Mouse (Mus musculus): ENCODE data around the gene Prph2. TPM values are rescaled to one million over a fixed set of nuclear protein-coding genes. Genes with fewer than 3 reads are reported as not detected.
A peak's percentile ranks its signal among the peaks of the same experiment; 100 is the strongest.

Prph2 gene
- polyA plus RNA-seq, 1 experiment from 2014 or later: not detected

DNA sequence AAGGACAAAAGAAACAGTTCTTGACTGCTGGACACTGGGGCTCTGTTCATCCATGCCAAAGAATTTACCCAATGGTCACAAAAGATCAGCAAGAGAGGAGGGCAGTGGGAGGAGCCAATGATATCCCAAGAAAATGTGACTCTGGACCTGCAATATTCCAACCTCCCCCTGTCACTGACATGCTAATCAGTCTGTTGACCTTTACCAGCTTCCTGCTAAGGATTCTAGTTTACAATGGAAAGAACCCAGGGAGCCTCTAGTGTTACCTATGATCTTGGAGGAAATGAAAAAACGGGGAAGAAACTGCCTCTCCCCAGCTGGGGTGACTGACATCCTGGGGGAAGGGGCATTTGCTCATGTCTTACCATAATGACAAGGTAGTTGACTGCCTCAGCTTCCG lies 9.3 kb upstream of the Prph2 start:
- no peak overlapping the region for H3K4me3 ChIP-seq
- 56% methylated on average over 2 of the region's 2 CpGs for WGBS
- H3K4me2 ChIP-seq: no peak overlapping the region
- H3K36me3 ChIP-seq (replicated peaks): no peaks in the 10 kb centered on the region
- ATAC-seq (replicated peaks): no peak
- H3K9me3 ChIP-seq: no peaks in the 10 kb centered on the region
- no peak overlapping the region for H3K9ac ChIP-seq
- no peak overlapping the region for H3K27ac ChIP-seq
- H3K27me3 ChIP-seq (replicated peaks): no peaks in the 10 kb centered on the region
- H3K4me1 ChIP-seq: 0 out of 2 replicates have a peak, but pooled peaks cover 6% of the 10 kb centered on the region

DNA sequence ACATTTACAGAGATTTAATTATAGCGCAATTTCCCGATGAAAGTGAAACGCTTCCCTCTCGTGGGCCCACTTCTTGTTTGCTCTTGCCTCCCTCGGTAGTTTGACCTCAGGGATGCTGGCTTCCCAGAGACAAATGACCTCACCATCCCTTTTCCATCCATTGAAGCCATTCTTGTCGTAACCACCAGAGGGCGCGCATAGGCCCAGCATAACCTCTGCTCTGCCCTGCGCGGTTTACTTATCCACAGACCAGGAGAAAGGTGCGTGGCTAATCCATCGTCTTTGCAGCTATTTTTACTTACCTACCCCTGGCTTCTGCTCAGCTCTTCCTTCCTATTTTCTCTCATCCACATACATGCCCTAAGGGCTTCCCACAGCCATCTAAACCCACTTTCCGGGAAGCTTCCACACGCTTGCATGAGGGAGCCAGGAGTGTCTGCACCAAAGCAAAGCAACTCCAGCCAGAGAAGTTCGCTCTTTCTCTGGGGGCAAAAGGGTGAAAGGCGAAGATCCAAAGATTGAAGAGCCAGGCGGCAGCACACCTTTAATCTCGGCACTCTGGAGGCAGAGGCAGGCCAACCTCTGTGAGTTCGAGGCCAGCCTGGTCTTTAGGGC lies 6.3 kb upstream of the Prph2 start:
- Histone ChIP-seq H3K4me1 (0 out of 2 replicates have a peak, but pooled peaks cover 6% of the 10 kb centered on the region), H3K4me3 (no peak overlapping the region), H3K9ac (no peak overlapping the region), H3K4me2 (no peak overlapping the region), H3K9me3 (no peaks in the 10 kb centered on the region), H3K36me3 (replicated peaks) (no peaks in the 10 kb centered on the region), H3K27me3 (replicated peaks) (no peaks in the 10 kb centered on the region), H3K27ac (no peak overlapping the region)
- 25% methylated on average over 19 of the region's 19 CpGs for WGBS
- ATAC-seq (replicated peaks): peak; percentile 80

DNA sequence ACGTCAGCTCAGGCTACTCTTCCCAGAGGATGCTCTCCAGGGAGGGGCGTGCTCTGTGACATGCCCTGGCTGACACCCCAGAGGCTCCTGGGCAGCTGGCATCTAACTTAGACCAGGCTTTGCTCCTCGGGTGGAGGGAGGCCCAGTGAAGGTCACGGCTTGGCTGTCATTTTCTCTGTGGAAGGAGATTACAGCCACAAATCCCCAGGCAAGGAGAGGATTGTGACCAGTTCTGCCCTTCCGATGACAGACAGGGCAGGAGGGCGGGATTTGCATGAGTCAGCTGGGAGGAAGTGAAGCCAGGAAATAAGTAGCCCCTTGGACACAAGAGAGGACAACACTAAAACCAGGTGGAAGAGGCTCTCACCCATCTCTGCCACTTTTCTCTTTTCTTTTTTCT lies 2.1 kb downstream of the Prph2 start:
- Histone ChIP-seq H3K27me3 (replicated peaks) (no peaks in the 10 kb centered on the region), H3K9me3 (no peaks in the 10 kb centered on the region), H3K4me3 (no peak overlapping the region), H3K9ac (no peak overlapping the region), H3K36me3 (replicated peaks) (no peaks in the 10 kb centered on the region), H3K4me1 (no peaks in the 10 kb centered on the region), H3K4me2 (no peak overlapping the region), H3K27ac (peak overlapping the region; percentile 25; the same call in 1 of the 2 replicates)
- 39% methylated on average over 6 of the region's 6 CpGs for WGBS
- no peak for ATAC-seq (replicated peaks)

DNA sequence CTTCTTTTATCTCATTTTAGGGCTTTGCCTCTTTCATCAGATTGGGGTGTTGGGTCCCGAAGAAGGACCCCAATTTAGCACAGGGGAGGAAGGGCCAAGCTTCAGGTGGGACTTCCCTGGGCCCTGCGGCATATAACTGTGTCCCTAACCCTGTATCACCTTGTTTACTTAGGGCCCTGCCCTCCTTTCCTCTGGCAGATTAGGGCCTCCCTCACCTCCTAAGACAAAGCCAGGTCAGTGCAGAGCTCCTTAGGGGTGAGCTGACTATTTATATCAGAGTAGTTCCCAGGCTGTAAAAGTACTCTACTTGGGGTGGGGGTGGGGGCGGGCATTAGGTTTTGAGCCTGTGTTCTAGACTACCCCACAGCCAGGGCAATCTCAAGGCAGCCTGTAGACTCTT lies 4.9 kb downstream of the Prph2 start:
- H3K27ac ChIP-seq: no peak overlapping the region
- ATAC-seq (replicated peaks): no peak
- H3K4me1 ChIP-seq: no peaks in the 10 kb centered on the region
- H3K4me3 ChIP-seq: no peak overlapping the region
- H3K27me3 ChIP-seq (replicated peaks): no peaks in the 10 kb centered on the region
- no peaks in the 10 kb centered on the region for H3K36me3 ChIP-seq (replicated peaks)
- H3K9me3 ChIP-seq: no peaks in the 10 kb centered on the region
- WGBS: 73% methylated on average over 3 of the region's 3 CpGs
- no peak overlapping the region for H3K4me2 ChIP-seq
- H3K9ac ChIP-seq: no peak overlapping the region

DNA sequence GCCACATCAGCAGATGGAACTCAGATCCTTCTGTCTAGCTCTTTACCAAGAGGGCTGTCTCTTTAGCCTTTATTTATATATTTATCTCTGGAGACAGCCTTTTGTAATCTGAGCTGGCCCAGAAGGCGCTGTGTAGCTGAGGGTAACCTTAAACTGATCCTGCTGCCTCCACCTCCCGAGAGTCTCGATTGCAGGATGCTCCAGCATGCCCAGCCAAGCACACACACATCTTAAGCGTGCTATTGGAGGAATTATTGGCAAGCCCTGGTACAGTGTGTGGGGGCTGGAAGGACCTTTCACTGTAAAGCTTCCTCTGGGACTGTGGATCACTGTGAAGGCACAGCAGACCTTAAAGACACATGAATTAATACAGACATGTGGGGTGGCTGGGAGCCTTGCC lies 8.7 kb downstream of the Prph2 start:
- H3K4me3 ChIP-seq: no peak overlapping the region
- H3K9ac ChIP-seq: no peak overlapping the region
- WGBS: 42% methylated on average over 4 of the region's 4 CpGs
- H3K27me3 ChIP-seq (replicated peaks): no peaks in the 10 kb centered on the region
- no peaks in the 10 kb centered on the region for H3K36me3 ChIP-seq (replicated peaks)
- no peak overlapping the region for H3K27ac ChIP-seq
- ATAC-seq (replicated peaks): no peak
- H3K4me1 ChIP-seq: no peaks in the 10 kb centered on the region
- no peaks in the 10 kb centered on the region for H3K9me3 ChIP-seq
- no peak overlapping the region for H3K4me2 ChIP-seq

DNA sequence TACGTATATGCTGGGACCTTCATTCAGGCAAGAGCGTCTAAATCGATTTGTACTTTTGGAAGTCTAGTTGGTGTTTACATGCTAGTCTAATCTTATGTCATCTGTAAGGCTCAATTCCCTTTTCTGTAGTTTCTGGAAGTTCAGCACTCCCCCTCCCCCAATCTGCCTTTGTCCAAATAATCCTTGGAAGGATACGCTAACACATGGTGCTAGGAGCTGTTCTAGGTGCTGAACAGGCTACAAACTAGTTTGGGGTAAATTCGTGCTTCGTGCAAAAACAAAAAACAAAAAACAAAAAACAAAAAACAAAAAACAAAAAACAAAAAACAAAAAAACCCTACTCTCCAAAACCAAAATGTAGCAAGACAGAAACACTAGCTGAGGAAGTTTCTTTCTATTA lies 10.6 kb downstream of the Prph2 start:
- H3K27me3 ChIP-seq (replicated peaks): no peaks in the 10 kb centered on the region
- no peak for ATAC-seq (replicated peaks)
- H3K4me1 ChIP-seq: no peaks in the 10 kb centered on the region
- no peak overlapping the region for H3K4me3 ChIP-seq
- H3K27ac ChIP-seq: no peak overlapping the region
- no peaks in the 10 kb centered on the region for H3K36me3 ChIP-seq (replicated peaks)
- WGBS: 63% methylated on average over 6 of the region's 6 CpGs
- H3K9me3 ChIP-seq: no peaks in the 10 kb centered on the region
- H3K4me2 ChIP-seq: no peak overlapping the region
- no peak overlapping the region for H3K9ac ChIP-seq

DNA sequence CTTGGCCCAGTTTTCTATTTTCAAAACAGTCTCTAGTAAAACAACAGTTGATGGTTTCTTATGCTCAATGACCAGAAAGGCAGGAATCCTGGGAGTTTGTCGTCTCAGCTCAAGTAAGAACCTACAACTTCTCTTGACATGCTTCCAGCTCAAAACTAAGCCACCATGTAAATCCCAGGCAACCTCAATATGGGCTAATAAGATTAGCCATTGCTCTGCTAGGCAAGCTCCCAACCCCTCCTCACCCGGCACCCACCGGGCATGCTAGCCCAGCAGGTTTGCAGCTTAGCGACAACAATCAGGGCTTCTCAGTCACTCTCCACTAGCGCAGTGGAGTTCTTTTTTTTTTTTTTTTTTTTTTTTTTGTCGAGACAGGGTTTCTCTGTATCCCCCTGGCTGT lies 15.9 kb downstream of the Prph2 start:
- H3K9me3 ChIP-seq: no peaks in the 10 kb centered on the region
- ATAC-seq (replicated peaks): no peak
- H3K4me3 ChIP-seq: no peak overlapping the region
- 22% methylated on average over 6 of the region's 6 CpGs for WGBS
- no peak overlapping the region for H3K27ac ChIP-seq
- H3K4me2 ChIP-seq: no peak overlapping the region
- H3K36me3 ChIP-seq (replicated peaks): peaks cover 16% of the 10 kb centered on the region; the same call in 1 of the 2 replicates
- no peaks in the 10 kb centered on the region for H3K4me1 ChIP-seq
- H3K27me3 ChIP-seq (replicated peaks): no peaks in the 10 kb centered on the region
- H3K9ac ChIP-seq: no peak overlapping the region

DNA sequence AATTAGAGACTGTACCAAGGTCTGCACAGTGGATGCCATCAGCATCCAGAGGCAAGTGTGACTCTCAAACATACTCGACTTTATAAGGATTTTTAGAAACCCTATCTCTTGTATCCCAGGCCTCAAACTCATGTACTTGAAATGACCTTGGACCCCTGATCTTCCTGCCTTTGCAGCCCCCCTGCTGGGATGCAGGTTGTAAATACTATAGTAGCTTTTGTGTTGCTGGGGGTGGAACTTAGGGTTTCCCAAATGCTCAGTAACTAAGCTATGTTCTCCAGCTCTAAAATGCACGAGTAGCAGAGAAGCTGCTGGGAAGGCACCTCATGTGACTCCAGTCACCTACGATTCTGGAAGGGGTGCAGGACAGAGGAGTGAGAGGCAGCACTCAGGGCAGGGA lies 16.7 kb downstream of the Prph2 start:
- ATAC-seq (replicated peaks): no peak

DNA sequence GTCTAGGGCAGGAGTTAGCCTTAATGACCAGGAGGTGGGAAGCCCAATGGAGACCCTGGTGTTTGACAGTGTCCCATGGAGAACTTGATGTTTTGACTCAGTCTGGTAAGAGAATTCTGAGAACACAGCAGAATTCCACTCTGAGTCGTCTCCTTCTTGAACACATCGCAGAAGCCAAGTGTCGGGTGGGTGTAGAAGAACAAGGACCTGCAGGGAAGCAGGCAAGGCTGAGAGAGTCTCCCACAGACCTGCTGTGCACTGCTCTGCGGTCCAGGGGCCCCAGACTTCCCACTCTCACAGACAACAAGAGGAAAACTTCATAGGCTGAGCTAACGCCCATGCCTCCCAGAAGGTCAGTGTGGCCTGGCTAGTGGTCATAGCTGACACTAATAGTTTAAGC lies 17.5 kb downstream of the Prph2 start:
- H3K4me1 ChIP-seq: no peaks in the 10 kb centered on the region
- no peak overlapping the region for H3K4me2 ChIP-seq
- no peak overlapping the region for H3K9ac ChIP-seq
- no peak overlapping the region for H3K4me3 ChIP-seq
- no peak for ATAC-seq (replicated peaks)
- no peaks in the 10 kb centered on the region for H3K27me3 ChIP-seq (replicated peaks)
- H3K36me3 ChIP-seq (replicated peaks): peaks cover 26% of the 10 kb centered on the region
- no peaks in the 10 kb centered on the region for H3K9me3 ChIP-seq
- 92% methylated on average over 5 of the region's 5 CpGs for WGBS
- no peak overlapping the region for H3K27ac ChIP-seq

More for the DNA sequence above, 16.7 kb downstream of the Prph2 start:
- WGBS: 73% methylated on average over 3 of the region's 3 CpGs
- no peak overlapping the region for H3K27ac ChIP-seq
- no peaks in the 10 kb centered on the region for H3K9me3 ChIP-seq
- no peak overlapping the region for H3K4me2 ChIP-seq
- H3K4me1 ChIP-seq: no peaks in the 10 kb centered on the region
- no peaks in the 10 kb centered on the region for H3K27me3 ChIP-seq (replicated peaks)
- H3K36me3 ChIP-seq (replicated peaks): peaks cover 18% of the 10 kb centered on the region; the same call in 1 of the 2 replicates
- H3K4me3 ChIP-seq: no peak overlapping the region
- H3K9ac ChIP-seq: no peak overlapping the region

DNA sequence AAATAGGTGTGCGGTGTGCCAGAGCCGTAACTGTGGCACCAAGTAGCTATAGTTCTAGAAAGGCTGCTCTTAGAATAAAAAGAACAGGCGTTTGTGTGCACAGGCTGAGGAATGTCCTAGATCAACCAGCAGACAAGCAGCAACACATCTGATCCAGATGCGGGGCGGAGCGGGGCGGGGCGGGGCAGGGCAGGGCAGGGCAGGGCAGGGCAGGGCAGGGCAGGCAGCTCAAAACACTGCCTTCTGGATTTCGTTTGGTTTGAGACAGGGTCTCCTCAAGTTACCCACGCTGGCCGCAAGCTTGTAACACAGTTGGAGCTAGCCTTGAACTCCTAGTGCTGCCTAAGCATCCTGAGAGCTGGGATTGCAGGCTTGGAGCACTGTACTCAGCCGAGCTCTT lies 19.0 kb downstream of the Prph2 start:
- Histone ChIP-seq H3K27ac (no peak overlapping the region), H3K4me2 (no peak overlapping the region), H3K27me3 (replicated peaks) (no peaks in the 10 kb centered on the region), H3K9me3 (no peaks in the 10 kb centered on the region), H3K4me1 (no peaks in the 10 kb centered on the region), H3K4me3 (no peak overlapping the region), H3K36me3 (replicated peaks) (peaks cover 41% of the 10 kb centered on the region), H3K9ac (no peak overlapping the region)
- no peak for ATAC-seq (replicated peaks)
- WGBS: 93% methylated on average over 12 of the region's 12 CpGs

DNA sequence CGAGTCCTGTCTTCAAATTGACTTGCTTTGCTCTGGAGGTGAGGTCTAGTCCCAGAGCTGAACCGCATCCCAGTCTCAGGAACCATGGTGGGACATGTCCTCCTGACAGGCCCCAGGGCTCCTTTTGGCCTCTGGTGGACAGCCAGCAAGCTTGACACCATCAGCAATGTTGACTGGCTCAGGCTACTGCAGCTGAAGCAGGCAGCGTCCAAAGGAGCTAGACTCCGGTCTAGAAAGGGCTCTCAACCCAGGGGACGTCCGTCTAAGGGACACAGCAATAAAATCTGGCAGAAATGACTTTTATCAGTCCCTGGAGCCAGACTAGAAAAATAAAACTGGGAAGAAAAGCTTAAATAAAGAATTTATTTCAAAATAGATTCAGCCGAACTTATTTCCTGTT lies 19.6 kb downstream of the Prph2 start:
- Histone ChIP-seq H3K27me3 (replicated peaks) (no peaks in the 10 kb centered on the region), H3K27ac (no peak overlapping the region), H3K4me1 (no peaks in the 10 kb centered on the region), H3K9me3 (no peaks in the 10 kb centered on the region), H3K9ac (no peak overlapping the region), H3K4me2 (no peak overlapping the region), H3K4me3 (no peak overlapping the region), H3K36me3 (replicated peaks) (peaks cover 47% of the 10 kb centered on the region)
- ATAC-seq (replicated peaks): no peak
- 94% methylated on average over 7 of the region's 7 CpGs for WGBS

DNA sequence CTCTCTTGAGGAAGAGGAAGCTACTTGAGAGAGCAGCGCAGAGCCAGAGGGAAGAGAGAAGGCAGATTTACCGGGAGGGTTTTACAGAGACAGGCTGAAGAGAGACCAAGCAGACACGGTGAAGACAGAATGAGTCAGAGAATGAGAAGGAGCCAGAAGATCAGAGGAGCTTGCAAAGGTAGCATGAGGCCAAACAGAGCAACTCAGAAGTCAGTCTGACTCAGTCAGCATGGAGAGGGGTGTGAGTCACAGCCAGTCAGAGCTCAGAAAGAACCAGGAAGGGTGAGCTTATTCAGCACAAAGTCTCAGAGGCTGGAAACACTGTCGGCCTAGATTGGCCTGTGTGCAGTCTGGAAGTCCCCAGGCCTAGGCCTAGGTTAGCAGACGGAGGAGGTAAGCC lies 22.7 kb downstream of the Prph2 start:
- Histone ChIP-seq H3K27ac (no peak overlapping the region), H3K9ac (no peak overlapping the region), H3K27me3 (replicated peaks) (no peaks in the 10 kb centered on the region), H3K4me1 (no peaks in the 10 kb centered on the region), H3K4me3 (no peak overlapping the region), H3K36me3 (replicated peaks) (peaks cover 64% of the 10 kb centered on the region), H3K4me2 (no peak overlapping the region), H3K9me3 (no peaks in the 10 kb centered on the region)
- no peak for ATAC-seq (replicated peaks)
- 97% methylated on average over 5 of the region's 5 CpGs for WGBS

DNA sequence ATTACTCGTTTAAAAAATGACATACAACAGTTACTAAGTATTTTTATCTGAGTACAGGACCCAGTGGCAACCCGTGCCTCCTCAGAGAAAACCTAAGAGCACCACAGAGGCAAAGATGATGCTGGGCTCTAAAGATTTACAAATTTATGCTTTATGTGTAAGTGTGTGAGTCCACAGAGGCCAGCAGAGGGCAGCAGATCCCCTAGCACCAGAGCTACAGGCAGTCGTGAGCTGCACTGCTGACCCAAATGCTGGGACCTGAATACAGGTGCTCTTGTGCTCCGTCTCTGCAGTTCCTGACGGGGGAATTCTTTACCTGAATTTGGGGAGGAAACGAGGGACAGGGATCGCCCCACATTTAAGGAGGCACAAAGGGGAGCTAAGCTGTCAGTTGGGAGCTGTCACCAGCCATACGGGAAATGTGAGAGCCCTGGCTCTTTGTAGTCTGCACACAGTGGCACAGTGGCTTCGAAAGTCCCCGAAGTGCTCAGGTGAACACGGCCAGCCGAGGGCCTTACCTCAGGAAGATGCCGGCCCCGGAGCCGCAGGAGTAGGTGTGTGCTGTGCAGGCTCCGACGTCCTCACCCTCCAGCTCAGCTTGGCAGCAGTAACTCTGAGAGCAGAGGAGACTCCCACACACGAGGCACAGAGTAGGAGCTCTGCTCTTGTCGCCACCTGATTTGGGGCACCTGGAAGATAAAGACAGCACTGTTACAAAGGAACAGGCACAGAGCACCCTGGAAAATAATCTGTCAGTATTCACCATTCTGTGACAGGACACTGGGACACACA lies 23.5 kb downstream of the Prph2 start:
- 81% methylated on average over 19 of the region's 19 CpGs for WGBS
- no peaks in the 10 kb centered on the region for H3K27me3 ChIP-seq (replicated peaks)
- no peak overlapping the region for H3K9ac ChIP-seq
- no peaks in the 10 kb centered on the region for H3K9me3 ChIP-seq
- no peaks in the 10 kb centered on the region for H3K4me1 ChIP-seq
- ATAC-seq (replicated peaks): no peak
- peaks cover 61% of the 10 kb centered on the region for H3K36me3 ChIP-seq (replicated peaks)
- no peak overlapping the region for H3K4me3 ChIP-seq
- H3K27ac ChIP-seq: no peak overlapping the region
- no peak overlapping the region for H3K4me2 ChIP-seq
